Mouse (Mus musculus): ENCODE results near the gene Foxf1. TPM values are rescaled to one million over a fixed set of nuclear protein-coding genes. Genes with fewer than 3 reads are reported as not detected.

Gene Foxf1
- total and polyA plus RNA-seq, 3 experiments, result not detected

GRCm38 (mm10) chr8:121058081-121058480, 26.1 kb upstream of the Foxf1 start:
- H3K9me3 ChIP-seq (replicated peaks; ENCODE audit: low read length), result no peaks in the 10 kb centered on the region
- no peak overlapping the region for H3K4me3 ChIP-seq (replicated peaks in 1 of 3; ENCODE audit: low read depth in 2 of 3, low read length in 2 of 3, poor library complexity in 1 of 3)
- no peak overlapping the region for H3K4me2 ChIP-seq (ENCODE audit: insufficient read depth, low read depth, poor library complexity, severe bottlenecking)
- dilution Hi-C loops (cut with MboI; ENCODE audit: extremely low pct_ligation_motif_present, extremely low pct_unique_long_range_greater_than_20kb, low sequenced_read_pairs), result no loop called here
- no peaks in the 10 kb centered on the region for H3K4me1 ChIP-seq (ENCODE audit: control insufficient read depth in 1 of 2, insufficient read depth in 2 of 2)
- TF ChIP-seq MAFK (IDR thresholded peaks at IDR 0.05; ENCODE audit: insufficient replicate concordance, low read length) (no peak), IRF4 (IDR thresholded peaks at IDR 0.05; ENCODE audit: low read depth, low read length) (no peak)
- no peaks in the 10 kb centered on the region for H3K36me3 ChIP-seq (replicated peaks in 1 of 2; ENCODE audit: control insufficient read depth in 1 of 2, insufficient read depth in 1 of 2, low read length in 1 of 2)
- no peaks in the 10 kb centered on the region for H3K79me2 ChIP-seq (replicated peaks; ENCODE audit: control insufficient read depth, extremely low read depth, insufficient read depth, poor library complexity, severe bottlenecking)
- no peak overlapping the region for H3K27ac ChIP-seq (ENCODE audit: insufficient read depth, low read depth)
- H3K9ac ChIP-seq (ENCODE audit: insufficient read depth, low read depth), result no peak overlapping the region
- H3K27me3 ChIP-seq (replicated peaks), result peaks cover 85% of the 10 kb centered on the region
- in situ Hi-C loops (cut with MboI; ENCODE audit: low pct_ligation_motif_present, low pct_unique_long_range_greater_than_20kb, low sequenced_read_pairs), result no loop called here
- no peak for DNase-seq (ENCODE audit: extremely low read depth)

- no peak overlapping the region for H3K9ac ChIP-seq (ENCODE audit: insufficient read depth, low read depth)
- DNase-seq (ENCODE audit: extremely low read depth), result no peak
- H3K27ac ChIP-seq (ENCODE audit: insufficient read depth, low read depth), result no peak overlapping the region
- no peaks in the 10 kb centered on the region for H3K79me2 ChIP-seq (replicated peaks; ENCODE audit: control insufficient read depth, extremely low read depth, insufficient read depth, poor library complexity, severe bottlenecking)
- no peak overlapping the region for H3K4me3 ChIP-seq (replicated peaks in 1 of 3; ENCODE audit: low read depth in 2 of 3, low read length in 2 of 3, poor library complexity in 1 of 3)
- in situ Hi-C loops (cut with MboI; ENCODE audit: low pct_ligation_motif_present, low pct_unique_long_range_greater_than_20kb, low sequenced_read_pairs) (no loop called here), dilution Hi-C loops (cut with MboI; ENCODE audit: extremely low pct_ligation_motif_present, extremely low pct_unique_long_range_greater_than_20kb, low sequenced_read_pairs) (no loop called here)
- TF ChIP-seq GABPA (IDR thresholded peaks at IDR 0.05; ENCODE audit: insufficient replicate concordance, low read depth, low read length), result no peak
- no peak for TF ChIP-seq ZNF384 (IDR thresholded peaks at IDR 0.05; ENCODE audit: low read depth, low read length)
- no peak for TF ChIP-seq MEF2A (IDR thresholded peaks at IDR 0.05; ENCODE audit: borderline replicate concordance, low read depth, low read length)
- TF ChIP-seq SIN3A (IDR thresholded peaks at IDR 0.05; ENCODE audit: low read length), result no peak
- no peak for TF ChIP-seq MAFK (IDR thresholded peaks at IDR 0.05; ENCODE audit: insufficient replicate concordance, low read length)
- TF ChIP-seq CHD2 (IDR thresholded peaks at IDR 0.05; ENCODE audit: low read length), result no peak
- no peak for TF ChIP-seq MAZ (IDR thresholded peaks at IDR 0.05; ENCODE audit: low read depth, low read length)
- TF ChIP-seq POLR2AphosphoS2 (IDR thresholded peaks at IDR 0.05; ENCODE audit: low read depth, low read length), result no peak
- TF ChIP-seq BHLHE40 (IDR thresholded peaks at IDR 0.05; ENCODE audit: low read depth, low read length), result no peak
- TF ChIP-seq ZC3H11A (IDR thresholded peaks at IDR 0.05; ENCODE audit: low read depth, low read length), result no peak
- no peak for TF ChIP-seq CTCF (conservative IDR thresholded peaks at IDR 0.05 in 1 of 2, IDR thresholded peaks at IDR 0.05 in 1 of 2; ENCODE audit: low read depth in 2 of 2, low read length in 2 of 2)
- no peak for TF ChIP-seq TCF12 (IDR thresholded peaks at IDR 0.05; ENCODE audit: low read depth, low read length)
- TF ChIP-seq JUN (IDR thresholded peaks at IDR 0.05; ENCODE audit: insufficient read depth, low read depth, low read length), result no peak
- no peak for TF ChIP-seq UBTF (IDR thresholded peaks at IDR 0.05; ENCODE audit: low read depth, low read length)
- TF ChIP-seq ZKSCAN1 (IDR thresholded peaks at IDR 0.05; ENCODE audit: borderline replicate concordance, low read depth, low read length), result no peak
- no peak for TF ChIP-seq ZMIZ1 (IDR thresholded peaks at IDR 0.05; ENCODE audit: low read depth, low read length)
- no peak for TF ChIP-seq NRF1 (IDR thresholded peaks at IDR 0.05; ENCODE audit: low read depth, low read length)
- no peak for TF ChIP-seq JUND (conservative IDR thresholded peaks at IDR 0.05; ENCODE audit: low read depth, low read length)
- no peak for TF ChIP-seq CHD1 (IDR thresholded peaks at IDR 0.05; ENCODE audit: low read depth, low read length)
- H3K4me1 ChIP-seq (ENCODE audit: control insufficient read depth in 1 of 2, insufficient read depth in 2 of 2), result no peaks in the 10 kb centered on the region
- H3K9me3 ChIP-seq (replicated peaks; ENCODE audit: low read length), result peaks cover 3% of the 10 kb centered on the region
- H3K36me3 ChIP-seq (replicated peaks in 1 of 2; ENCODE audit: control insufficient read depth in 1 of 2, insufficient read depth in 1 of 2, low read length in 1 of 2), result no peaks in the 10 kb centered on the region
- H3K4me2 ChIP-seq (ENCODE audit: insufficient read depth, low read depth, poor library complexity, severe bottlenecking), result no peak overlapping the region
- H3K27me3 ChIP-seq (replicated peaks), result peaks cover 87% of the 10 kb centered on the region
Observed at GRCm38 (mm10) chr8:121059098-121059497, 25.1 kb upstream of the Foxf1 start.

Measured in CH12.LX (cell line).